Mouse (Mus musculus) embryonic fibroblast, embryonic 13.5 days (primary cell): Measurements from ENCODE around the gene Troap.

ENCODE experiments used
- CTCF ChIP-seq: IDR thresholded peaks from 2 replicates; pipeline ENCODE4 v1.5.1; 2011; ENCODE audit warnings: mild to moderate bottlenecking, control low read depth, low read length, moderate library complexity, borderline replicate concordance; ENCODE audit not compliant: insufficient read depth
- POLR2A ChIP-seq: IDR thresholded peaks from 2 replicates; pipeline ENCODE4 v1.6.1; 2011; ENCODE audit warnings: low read depth, mild to moderate bottlenecking, control low read depth, low read length, moderate library complexity

DNA sequence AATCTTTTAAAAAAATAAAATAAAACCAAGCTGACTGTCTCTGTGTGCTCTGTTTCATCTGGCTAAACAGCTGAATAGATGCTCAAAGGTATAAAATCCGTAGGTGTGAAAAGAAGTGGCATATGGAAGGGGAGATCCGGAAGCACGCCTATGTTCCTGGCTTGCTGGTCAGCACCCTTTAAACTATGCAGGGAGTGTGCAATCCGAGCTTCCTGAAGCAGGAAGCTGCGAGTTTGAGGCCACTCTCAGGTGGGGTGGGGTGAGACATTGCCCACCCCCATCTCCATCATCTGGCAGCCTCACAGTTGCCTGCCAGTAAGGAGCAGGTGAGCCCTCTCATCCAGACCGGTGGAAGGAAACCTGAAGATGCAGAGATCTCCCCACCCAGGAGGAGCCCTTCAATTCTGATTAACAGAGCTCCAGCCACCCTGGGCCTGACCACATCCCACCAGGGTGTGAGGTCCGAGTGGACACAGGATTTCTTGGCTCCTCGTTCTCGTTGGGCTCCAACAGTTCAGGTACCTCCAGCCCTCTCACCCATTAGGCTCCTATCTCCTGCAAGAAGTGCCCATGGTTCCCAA is at the start of gene Troap:
- TF ChIP-seq POLR2A (no peak), CTCF (no peak)
